In the genomic region with DNA sequence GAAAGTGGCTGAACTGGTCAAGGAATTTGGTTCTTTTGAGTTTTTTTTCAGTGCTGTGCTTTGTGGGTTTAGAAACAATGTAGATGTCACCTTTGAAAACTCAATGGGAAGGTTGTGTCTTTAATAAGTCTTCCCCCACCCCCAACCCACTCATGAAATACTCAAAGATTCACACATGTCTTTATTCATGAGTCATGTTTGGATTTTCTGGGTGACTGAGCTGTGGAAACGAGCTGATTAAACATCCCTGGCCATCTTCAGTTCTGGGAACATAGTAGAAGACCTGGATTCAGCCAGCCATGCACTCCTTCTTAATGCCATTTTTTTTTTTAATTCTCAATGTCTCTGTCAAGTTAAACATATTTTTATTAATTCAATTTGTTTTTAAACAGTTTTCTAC, we compare ENCODE assay signal across 19 mouse cellular contexts. TPM values are rescaled to one million over a fixed set of nuclear protein-coding genes. Genes with fewer than 3 reads are reported as not detected.
DNase-seq lines count a peak whose midpoint lies in the region; ATAC-seq and TF ChIP-seq lines count a peak whose summit lies in the region.
"Had no signal": no experiment of that assay in that cellular context is flagged by ENCODE, and none has a peak within 500 bp of the region (broad histone marks: within the 10 kb centered on the region; RNA-seq: fewer than 3 reads in every experiment).

No protein-coding gene starts in this region.

- H3K9ac ChIP-seq in intestine, embryonic 16.5 days (ENCODE audit: low read depth, low read length): no peak overlapping the region

- H3K27ac ChIP-seq in intestine, embryonic 16.5 days (ENCODE audit: low read length): no peak overlapping the region

- H3K27me3 ChIP-seq in Patski: no peaks in the 10 kb centered on the region
- H3K27me3 ChIP-seq in intestine, embryonic 16.5 days (replicated peaks; ENCODE audit: control insufficient read depth, insufficient read depth, low read length): no peaks in the 10 kb centered on the region
- H3K27me3 ChIP-seq: CH12.LX had no signal

- CTCF ChIA-PET in Patski (lab: Charles Lee): interaction anchor here (0.8 to 1.2 kb wide), 2 partner anchors 39 to 42 kb away, joined by 3 to 9 read pairs; no protein-coding TSS in a partner anchor

- TF ChIP-seq CTCF in Patski (IDR thresholded peaks at IDR 0.05): no peak

- ATAC-seq in Patski: peak; percentile 87
- no peak for ATAC-seq in intestine, embryonic 16.5 days
- ATAC-seq: activated CD4-positive, CD25-positive, alpha-beta regulatory T cell, adult 4 months; CD4-positive, CD25-positive, alpha-beta regulatory T cell, adult 4 months had no signal

- DNase-seq in Muller cell, postnatal 12 days (ENCODE audit: inconsistent ontology term): peak; percentile 40
- peak; percentile 80 for DNase-seq in Patski (ENCODE audit: low read depth, low spot score)
- no peak for DNase-seq in cerebellum, adult 9-10 months
- DNase-seq: adrenal gland, adult 2 months; adrenal gland, adult 8-10 months; adrenal gland, postnatal 10 days; adrenal gland, postnatal 14 days; adrenal gland, postnatal 25 days; adrenal gland, postnatal 36 days; B cell, adult 2 months; cerebellum, adult 11 months; cerebellum, adult 11-12 months; cerebellum, adult 2 months; cerebellum, adult 8-10 months had no signal

- no peaks in the 10 kb centered on the region for H3K4me1 ChIP-seq in intestine, embryonic 16.5 days (ENCODE audit: control insufficient read depth, insufficient read depth, low read length)

- POLR2A ChIA-PET in Patski (lab: Charles Lee): no interaction called here

- H3K4me2 ChIP-seq in intestine, embryonic 16.5 days (ENCODE audit: low read depth, low read length): no peak overlapping the region

- H3K9me3 ChIP-seq in intestine, embryonic 16.5 days (ENCODE audit: control insufficient read depth, low read length): no peaks in the 10 kb centered on the region

- no peaks in the 10 kb centered on the region for H3K36me3 ChIP-seq in intestine, embryonic 16.5 days (ENCODE audit: control insufficient read depth, insufficient read depth, low read length)
- H3K36me3 ChIP-seq: G1E had no signal

- H3K4me3 ChIP-seq in intestine, embryonic 16.5 days (ENCODE audit: low read length): no peak overlapping the region

- 71% methylated on average over 1 of the region's 1 CpGs for WGBS in intestine, embryonic 16.5 days

- in situ Hi-C loops in Patski (cut with MboI; ENCODE audit: low pct_unique_long_range_greater_than_20kb): no loop called here

RNA-seq across cellular contexts. Expression of a gene that starts 38.6 kb away (rescaled TPM):
- polyA plus RNA-seq in Patski (2021): 0.58 TPM
- 48.4 and 51.9 TPM in 2 replicates for polyA plus RNA-seq in intestine, embryonic 16.5 days (2015; fragmentation: Nextera tagmentation; extraction: Ambion mirVana)
- polyA plus RNA-seq: activated CD4-positive, CD25-positive, alpha-beta regulatory T cell, adult 4 months; CD4-positive, CD25-positive, alpha-beta regulatory T cell, adult 4 months; G1E had no signal

Comparison
In these comparisons a context has a peak if more than half of its experiments do, and no peak if none do; other contexts are left out.
1. RNA of a gene that starts 38.6 kb away (polyA plus RNA-seq): 48.4 to 51.9 TPM in intestine, embryonic 16.5 days; 0.58 TPM in Patski (single experiment); every median in the first group is over 10 times any median in the second.